Mouse (Mus musculus) ES-E14 (cell line): Measurements from ENCODE around the gene Xcl1. TPM values are rescaled to one million over a fixed set of nuclear protein-coding genes. Genes with fewer than 3 reads are reported as not detected.

Source experiments
- DNase-seq: peaks from one replicate; pipeline ENCODE4 v3.0.0-alpha.2; 2013; ENCODE audit warnings: low read depth, low spot score
- H3K27ac ChIP-seq: 2 replicates; pipeline ENCODE4 v1.5.1; 2012; ENCODE audit warnings: low read depth, mild to moderate bottlenecking, low read length, moderate library complexity, mixed read lengths; ENCODE audit not compliant: poor library complexity, insufficient read depth, severe bottlenecking
- H3K36me3 ChIP-seq: 2 replicates; pipeline ENCODE4 v1.6.1; 2012; ENCODE audit warnings: mild to moderate bottlenecking, low read length, moderate library complexity, mixed read lengths; ENCODE audit not compliant: control insufficient read depth, poor library complexity, insufficient read depth, severe bottlenecking
- H3K4me1 ChIP-seq, 2 experiments: fragments of 150-350 bp in 1 of 2; sonication (generic) in 1 of 2; 2 replicates each; pipeline ENCODE4 v1.6.1; 2012; ENCODE audit warnings: low read length in 2 of 2, mild to moderate bottlenecking in 1 of 2, mixed read lengths in 1 of 2; ENCODE audit not compliant: control insufficient read depth in 2 of 2, insufficient read depth in 2 of 2, poor library complexity in 1 of 2
- H3K4me3 ChIP-seq, 2 experiments: fragments of 150-350 bp in 1 of 2; sonication (generic) in 1 of 2; 2 replicates each; pipeline ENCODE4 v1.5.1; 2012; ENCODE audit warnings: low read length in 2 of 2, low read depth in 1 of 2, mild to moderate bottlenecking in 1 of 2, mixed read lengths in 1 of 2; ENCODE audit not compliant: insufficient read depth in 1 of 2, poor library complexity in 1 of 2, severe bottlenecking in 1 of 2
- H3K9ac ChIP-seq: 2 replicates; pipeline ENCODE4 v1.6.1; 2012; ENCODE audit warnings: low read depth, mild to moderate bottlenecking, low read length, mixed read lengths; ENCODE audit not compliant: poor library complexity, insufficient read depth, severe bottlenecking
- H3K9me3 ChIP-seq: fragments of 150-350 bp; sonication (generic); 2 replicates; pipeline ENCODE4 v1.6.1; 2012; ENCODE audit warnings: low read depth, mild to moderate bottlenecking, low read length; ENCODE audit not compliant: control insufficient read depth, insufficient read depth
- CHD2 ChIP-seq: IDR thresholded peaks from 2 replicates; pipeline ENCODE4 v1.6.1; 2014; ENCODE audit warnings: mild to moderate bottlenecking, low read depth, low read length, inconsistent platforms
- HCFC1 ChIP-seq: IDR thresholded peaks from 2 replicates; pipeline ENCODE4 v1.6.1; 2012; ENCODE audit warnings: low read length, inconsistent platforms, borderline replicate concordance; ENCODE audit not compliant: insufficient read depth
- MAFK ChIP-seq: IDR thresholded peaks from 2 replicates; pipeline ENCODE4 v1.6.1; 2014; ENCODE audit warnings: mild to moderate bottlenecking, low read depth, low read length, inconsistent platforms; ENCODE audit not compliant: insufficient read depth
- ZC3H11A ChIP-seq: IDR thresholded peaks from 2 replicates; pipeline ENCODE4 v1.6.1; 2012; ENCODE audit warnings: low read depth, mild to moderate bottlenecking, inconsistent platforms, low read length, borderline replicate concordance
- ZNF384 ChIP-seq: IDR thresholded peaks from 2 replicates; pipeline ENCODE4 v1.6.1; 2012; ENCODE audit warnings: low read depth, low read length, inconsistent platforms
- in situ Hi-C, 2 experiments: fragments of 600-800 bp; cut with MboI; formaldehyde crosslinking; loops; one replicate each; pipeline ENCODE4 v1.15.1; 2025; ENCODE audit warnings: low sequenced_read_pairs in 2 of 2, inconsistent platforms in 1 of 2; ENCODE audit not compliant: unreplicated experiment in 2 of 2
- total RNA-seq: library from RNA; depleted of rRNA; stranded (reverse); fragments of 300-350 nt; gene quantifications from 2 replicates; pipeline ENCODE4 v1.2.3, GENCODE M21; 2012

Gene Xcl1
- total RNA-seq, 1 experiment = not detected

DNA sequence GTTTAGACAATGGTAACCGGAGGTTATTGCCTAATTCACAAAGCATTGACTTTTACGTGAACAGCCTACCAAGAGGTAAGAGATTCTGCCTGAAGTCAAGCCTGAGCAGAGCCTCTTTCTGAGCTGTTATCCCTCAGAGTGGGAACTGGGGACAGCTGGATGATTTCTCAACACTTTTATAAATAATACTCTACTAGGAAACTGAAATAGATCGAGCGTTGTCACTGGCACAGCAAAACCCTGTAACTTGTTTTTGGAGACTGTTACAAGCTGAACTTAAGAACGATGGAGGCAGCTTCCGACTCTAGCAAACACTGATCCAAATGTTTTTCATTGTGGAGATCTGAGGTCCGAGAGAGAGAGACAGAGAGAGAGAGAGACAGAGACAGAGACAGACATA lies 4.2 kb downstream of the Xcl1 start:
- no peak for DNase-seq
- no peaks in the 10 kb centered on the region for H3K4me1 ChIP-seq
- H3K36me3 ChIP-seq = no peaks in the 10 kb centered on the region
- in situ Hi-C loops = no loop called here
- no peak for TF ChIP-seq ZNF384
- TF ChIP-seq MAFK = no peak
- no peak for TF ChIP-seq CHD2
- TF ChIP-seq ZC3H11A = no peak
- no peak for TF ChIP-seq HCFC1
- H3K27ac ChIP-seq = no peak overlapping the region
- H3K9ac ChIP-seq = no peak overlapping the region
- no peak overlapping the region for H3K4me3 ChIP-seq
- no peaks in the 10 kb centered on the region for H3K9me3 ChIP-seq

DNA sequence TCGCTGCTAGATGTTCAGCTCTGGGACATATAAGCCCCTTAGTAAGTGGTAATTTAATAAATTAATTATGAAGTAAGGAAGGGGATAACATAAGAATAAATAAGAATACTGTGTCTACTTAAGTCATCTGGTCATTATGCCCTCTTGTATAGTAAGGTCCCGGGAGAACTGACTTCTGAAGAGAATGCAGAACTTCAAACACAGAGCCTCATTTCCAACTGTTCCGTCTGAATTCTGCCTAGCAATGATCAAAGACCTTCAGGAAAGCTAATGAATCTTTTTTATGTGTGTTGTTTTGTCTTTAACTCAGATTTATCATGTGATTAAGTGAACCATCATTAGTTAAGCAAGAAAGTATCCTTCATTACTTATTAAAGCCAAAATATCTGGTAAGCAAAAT lies 5.3 kb downstream of the Xcl1 start:
- no peak overlapping the region for H3K4me3 ChIP-seq
- no peaks in the 10 kb centered on the region for H3K4me1 ChIP-seq
- H3K9me3 ChIP-seq = no peaks in the 10 kb centered on the region
- in situ Hi-C loops = no loop called here
- DNase-seq = no peak
- TF ChIP-seq CHD2 (no peak), HCFC1 (no peak), ZNF384 (no peak), MAFK (no peak), ZC3H11A (no peak)
- no peaks in the 10 kb centered on the region for H3K36me3 ChIP-seq
- no peak overlapping the region for H3K27ac ChIP-seq
- no peak overlapping the region for H3K9ac ChIP-seq

- no peaks in the 10 kb centered on the region for H3K36me3 ChIP-seq
- TF ChIP-seq MAFK = no peak
- TF ChIP-seq CHD2 = no peak
- TF ChIP-seq ZNF384 = no peak
- TF ChIP-seq ZC3H11A = no peak
- no peak for TF ChIP-seq HCFC1
- H3K9me3 ChIP-seq = no peaks in the 10 kb centered on the region
- in situ Hi-C loops = no loop called here
- no peaks in the 10 kb centered on the region for H3K4me1 ChIP-seq
- H3K9ac ChIP-seq = no peak overlapping the region
- no peak for DNase-seq
- H3K4me3 ChIP-seq = no peak overlapping the region
- H3K27ac ChIP-seq = no peak overlapping the region
Measured at GRCm38 (mm10) chr1:164926534-164927160, 8.7 kb downstream of the Xcl1 start.

GRCm38 (mm10) chr1:164905047-164905446 lies 30.3 kb downstream of the Xcl1 start:
- H3K9ac ChIP-seq = no peak overlapping the region
- H3K27ac ChIP-seq = no peak overlapping the region
- no peak for TF ChIP-seq HCFC1
- peak; percentile 92; the same call in 1 of the 2 replicates for TF ChIP-seq ZC3H11A
- TF ChIP-seq CHD2 = no peak
- DNase-seq = no peak
- H3K36me3 ChIP-seq = no peaks in the 10 kb centered on the region
- no peaks in the 10 kb centered on the region for H3K9me3 ChIP-seq
- in situ Hi-C loops = no loop called here
- H3K4me3 ChIP-seq = no peak overlapping the region
- no peaks in the 10 kb centered on the region for H3K4me1 ChIP-seq

GRCm38 (mm10) chr1:164900696-164901095 lies 34.6 kb downstream of the Xcl1 start:
- Histone ChIP-seq H3K27ac (no peak overlapping the region), H3K9me3 (no peaks in the 10 kb centered on the region), H3K9ac (no peak overlapping the region), H3K4me3 (no peak overlapping the region), H3K36me3 (no peaks in the 10 kb centered on the region), H3K4me1 (0 out of 4 replicates have a peak, but pooled peaks cover 0 to 4% of the 10 kb centered on the region in 2 experiments)
- in situ Hi-C loops = no loop called here
- TF ChIP-seq HCFC1 (no peak), CHD2 (no peak), ZC3H11A (no peak), MAFK (no peak), ZNF384 (no peak)
- DNase-seq = no peak
